Mouse (Mus musculus): ENCODE results near the gene Preb.
A peak's percentile ranks its signal among the peaks of the same experiment; 100 is the strongest.

Gene Preb

GRCm38 (mm10) chr5:30920621-30921020 is 39.5 kb downstream of the Preb start:
- DNase-seq: no peak

- DNase-seq: no peak
Observed at GRCm38 (mm10) chr5:30919831-30920614, 40.1 kb downstream of the Preb start.

GRCm38 (mm10) chr5:30918691-30919090 is 41.5 kb downstream of the Preb start:
- DNase-seq: no peak

GRCm38 (mm10) chr5:30917891-30918670 is 42.1 kb downstream of the Preb start:
- DNase-seq: no peak

DNA sequence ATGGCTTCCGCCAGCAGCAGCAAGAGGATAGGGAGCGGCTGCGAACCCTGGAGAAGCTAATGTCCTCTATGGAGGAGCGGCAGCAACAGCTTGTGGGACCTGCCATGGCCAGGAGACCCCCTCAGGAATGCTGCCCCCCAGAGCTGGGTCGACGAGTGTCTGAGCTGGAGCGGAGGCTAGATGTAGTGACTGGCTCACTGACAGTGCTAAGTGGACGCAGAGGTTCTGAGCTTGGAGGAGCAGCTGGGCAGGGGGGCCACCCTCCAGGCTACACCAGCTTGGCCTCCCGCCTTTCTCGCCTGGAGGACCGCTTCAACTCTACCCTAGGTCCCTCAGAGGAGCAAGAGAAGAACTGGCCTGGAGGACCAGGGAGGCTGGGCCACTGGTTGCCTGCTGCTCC is 42.8 kb downstream of the Preb start:
- no peak for DNase-seq

DNA sequence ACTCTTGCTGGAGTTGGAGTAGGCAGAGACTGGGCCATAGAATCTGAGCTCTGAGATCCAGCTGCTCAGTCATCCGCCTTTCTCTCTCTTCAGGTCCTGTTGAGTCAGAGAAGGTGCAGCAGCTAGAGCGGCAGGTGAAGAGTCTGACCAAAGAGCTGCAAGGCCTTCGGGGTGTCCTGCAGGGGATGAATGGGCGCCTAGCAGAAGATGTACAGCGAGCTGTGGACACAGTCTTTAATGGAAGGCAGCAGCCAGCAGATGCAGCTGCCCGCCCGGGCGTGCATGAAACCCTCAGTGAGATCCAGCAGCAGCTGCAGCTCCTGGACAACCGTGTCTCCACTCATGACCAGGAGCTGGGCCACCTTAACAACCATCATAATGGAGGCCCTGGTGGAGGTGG is 43.3 kb downstream of the Preb start:
- DNase-seq: no peak

- DNase-seq: peak; percentile 94
Observed at GRCm38 (mm10) chr5:30915974-30916433, 44.2 kb downstream of the Preb start.

GRCm38 (mm10) chr5:30915456-30915855 is 44.7 kb downstream of the Preb start:
- DNase-seq: no peak

DNA sequence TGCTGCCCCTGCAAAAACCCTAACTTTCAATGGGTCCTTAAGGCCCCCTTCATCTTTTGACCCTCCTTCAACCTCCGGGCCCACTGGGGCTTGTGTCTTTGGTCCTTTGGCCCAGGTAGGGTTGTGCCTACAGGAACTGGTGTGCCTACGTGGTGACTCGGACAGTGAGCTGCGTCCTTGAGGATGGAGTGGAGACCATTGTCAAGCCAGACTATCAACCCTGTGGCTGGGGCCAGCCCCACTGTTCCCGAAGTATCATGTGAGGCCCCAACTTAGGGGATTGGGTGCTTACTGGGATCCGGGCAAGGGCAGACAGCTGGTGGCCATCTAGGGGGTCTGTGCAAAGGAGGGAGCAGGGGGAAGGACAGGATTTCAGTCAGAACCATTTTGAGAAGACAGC is 45.3 kb downstream of the Preb start:
- no peak for DNase-seq

GRCm38 (mm10) chr5:30914101-30914635 is 46.0 kb downstream of the Preb start:
- no peak for DNase-seq

- no peak for DNase-seq
Observed at GRCm38 (mm10) chr5:30913060-30913841, 46.9 kb downstream of the Preb start, which contains the start of gene Emilin1. Gene Emilin1, plus strand, starts transcription at chr5:30913402.

DNA sequence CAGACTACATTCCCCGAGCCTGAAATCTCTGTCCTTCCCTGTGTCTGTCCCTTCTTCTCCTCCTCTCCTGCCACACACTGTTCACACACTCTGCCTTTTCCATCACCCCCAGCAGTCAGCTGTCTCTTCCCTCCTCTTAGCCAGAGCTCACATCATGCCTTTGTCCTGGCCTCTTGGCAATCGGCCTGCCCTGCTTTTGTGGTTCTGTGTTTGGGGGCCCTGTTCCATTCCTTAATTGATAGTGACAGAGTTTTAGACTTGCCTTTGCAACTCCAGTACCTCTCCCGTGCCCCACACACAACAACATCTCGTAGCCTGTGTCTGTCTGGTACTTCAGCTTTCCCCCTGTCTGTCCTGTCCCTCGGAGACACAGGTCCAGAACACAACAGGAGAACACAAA is 48.0 kb downstream of the Preb start:
- no peak for DNase-seq

DNA sequence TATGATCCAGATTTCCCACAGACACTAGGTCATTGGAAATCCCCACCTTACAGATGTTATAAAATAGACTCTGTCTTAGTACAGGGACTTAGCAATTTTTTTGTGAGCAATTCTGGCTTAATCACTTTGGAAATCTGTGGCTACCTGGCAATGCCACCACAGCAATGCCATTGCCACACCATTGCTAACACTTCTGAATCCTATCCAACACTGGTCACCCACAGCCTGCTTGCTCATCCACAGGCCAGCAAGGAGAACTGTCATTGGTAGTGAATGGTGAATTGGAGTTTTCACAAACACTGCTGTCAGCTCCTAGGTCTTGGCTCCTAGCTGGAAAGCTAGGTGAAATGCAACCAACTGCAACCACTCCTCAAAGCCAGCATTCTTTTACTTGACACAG is 49.7 kb downstream of the Preb start:
- no peak for DNase-seq

- no peak for DNase-seq
Observed at GRCm38 (mm10) chr5:30909863-30910262, 50.3 kb downstream of the Preb start.

GRCm38 (mm10) chr5:30909300-30909659 is 50.9 kb downstream of the Preb start:
- DNase-seq: no peak

DNA sequence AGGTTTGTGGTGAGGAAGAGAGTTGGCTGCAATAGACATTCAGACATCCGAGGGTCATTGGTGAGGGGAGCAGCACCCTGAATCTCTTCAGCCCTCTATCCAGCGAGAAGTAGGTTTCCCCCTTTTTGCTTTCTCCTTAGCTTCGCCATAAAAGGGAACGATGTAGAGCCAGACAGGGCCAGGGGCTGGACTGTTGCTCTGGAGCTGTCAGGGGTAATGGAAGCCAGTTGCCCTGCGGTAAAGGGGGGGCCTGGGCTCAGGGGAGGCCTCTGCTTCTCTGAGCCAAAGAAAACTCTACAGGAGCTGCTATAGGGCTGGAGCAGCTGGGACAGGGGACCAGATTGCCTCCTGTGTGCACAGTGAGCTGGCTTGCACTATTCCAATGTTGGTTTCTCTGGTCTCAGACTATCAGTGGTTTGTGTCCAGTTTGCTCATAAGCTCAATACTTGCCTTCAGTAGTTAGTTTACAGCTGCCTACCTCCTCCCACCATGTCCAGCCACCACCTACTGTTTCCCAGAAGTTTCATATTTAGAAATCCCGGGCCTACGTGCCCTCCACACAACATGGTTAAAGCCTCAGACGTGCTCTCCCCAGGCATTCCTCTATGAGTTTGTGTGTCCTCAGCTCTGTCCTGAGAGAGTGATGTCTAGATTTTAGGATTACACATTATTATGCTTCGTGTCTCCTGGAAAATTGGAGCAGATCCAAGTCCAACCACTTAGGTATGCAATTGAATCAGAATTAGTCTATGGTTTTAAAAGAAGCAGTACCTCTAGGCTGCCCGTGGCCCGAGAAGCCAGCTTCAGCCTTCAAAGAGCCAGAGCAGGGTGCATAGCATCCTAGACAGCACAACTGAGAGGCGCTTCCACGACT is 51.5 kb downstream of the Preb start:
- DNase-seq: no peak

DNA sequence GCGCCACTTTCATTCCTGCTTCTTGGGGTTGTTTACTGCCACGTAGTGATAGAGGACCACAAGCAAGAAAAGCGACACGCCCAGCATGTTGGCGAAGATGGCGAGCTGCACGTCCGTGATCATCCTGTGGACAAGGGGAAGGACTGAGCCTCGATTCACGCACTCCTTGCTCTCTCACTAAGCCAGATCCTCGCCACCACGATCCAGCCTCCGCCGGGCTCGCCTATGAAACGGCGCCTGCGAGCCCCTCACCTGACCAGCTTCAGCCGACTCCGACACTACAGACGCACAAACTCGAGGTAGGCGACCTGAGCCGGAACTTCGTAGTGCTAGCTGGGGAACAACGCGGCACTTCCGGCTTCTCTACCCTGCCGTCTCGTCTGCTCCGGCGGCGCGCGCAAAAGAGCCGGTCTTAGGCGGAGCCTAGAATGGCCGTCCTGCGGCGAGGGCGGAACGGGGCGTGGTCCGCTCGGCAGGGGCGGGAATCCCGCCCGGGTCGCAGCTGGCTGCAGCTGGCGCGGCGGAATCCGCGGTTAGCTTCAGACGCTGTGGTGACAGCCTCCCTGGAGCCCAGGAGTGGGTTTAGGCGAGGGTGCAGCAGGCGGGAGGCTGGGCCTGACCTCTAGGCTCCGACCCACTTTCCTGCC is 52.6 kb downstream of the Preb start, which contains the start of gene Ost4:
Gene Ost4, minus strand, starts transcription at position 376 of the 647 bp plus-strand sequence.
- peak; percentile 98 for DNase-seq

- no peak for DNase-seq
Observed at GRCm38 (mm10) chr5:30901860-30902259, 58.3 kb downstream of the Preb start.

Data from right cerebral cortex, adult 18-20 months (tissue).